Mouse (Mus musculus): ENCODE measurements around the gene Cyp2j5. TPM values are rescaled to one million over a fixed set of nuclear protein-coding genes. Genes with fewer than 3 reads are reported as not detected.
"Not testable (repeated sequence)": the region's sequence is repeated elsewhere in the genome, so short reads cannot be mapped to it uniquely, and the experiment has no call there.

Gene Cyp2j5
- not detected in 2 replicates for total RNA-seq (2017)

DNA sequence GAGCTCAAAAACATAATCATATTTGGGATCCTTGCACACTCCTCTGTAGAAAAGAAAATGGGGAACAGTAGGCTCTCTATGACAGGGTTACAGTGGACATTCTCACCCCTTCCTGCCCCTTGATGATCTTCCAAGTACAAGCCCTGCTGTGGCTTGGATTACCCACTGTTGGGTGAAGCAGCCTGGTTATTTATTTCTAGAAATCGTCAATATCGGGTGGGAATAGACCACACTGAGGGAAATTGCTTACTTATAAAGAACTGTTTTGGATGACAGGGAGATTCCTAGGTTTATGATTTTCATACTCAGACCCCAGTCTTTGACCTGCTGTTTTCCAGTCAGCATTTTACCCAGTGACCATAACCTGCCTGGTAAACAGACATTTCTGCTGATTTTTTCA is at the start of gene Cyp2j5:
Gene Cyp2j5 (minus strand): TSS at position 164 of the 400 bp plus-strand sequence.
- no peak for ATAC-seq (replicated peaks in 1 of 2; ENCODE audit: insufficient read depth in 1 of 2, low FRiP score in 2 of 2, low TSS enrichment in 1 of 2, low read depth in 1 of 2, poor library complexity in 2 of 2, severe bottlenecking in 2 of 2)

GRCm38 (mm10) chr4:96705281-96705951 is 41.5 kb upstream of the Cyp2j5 start:
- peak; percentile 65 to 71; a peak in 2 of 4 replicates for ATAC-seq (replicated peaks in 1 of 2; ENCODE audit: insufficient read depth in 1 of 2, low FRiP score in 2 of 2, low TSS enrichment in 1 of 2, low read depth in 1 of 2, poor library complexity in 2 of 2, severe bottlenecking in 2 of 2)

- no peak for ATAC-seq (replicated peaks in 1 of 2; ENCODE audit: insufficient read depth in 1 of 2, low FRiP score in 2 of 2, low TSS enrichment in 1 of 2, low read depth in 1 of 2, poor library complexity in 2 of 2, severe bottlenecking in 2 of 2)
Observed at GRCm38 (mm10) chr4:96698218-96698561, 34.2 kb upstream of the Cyp2j5 start.

DNA sequence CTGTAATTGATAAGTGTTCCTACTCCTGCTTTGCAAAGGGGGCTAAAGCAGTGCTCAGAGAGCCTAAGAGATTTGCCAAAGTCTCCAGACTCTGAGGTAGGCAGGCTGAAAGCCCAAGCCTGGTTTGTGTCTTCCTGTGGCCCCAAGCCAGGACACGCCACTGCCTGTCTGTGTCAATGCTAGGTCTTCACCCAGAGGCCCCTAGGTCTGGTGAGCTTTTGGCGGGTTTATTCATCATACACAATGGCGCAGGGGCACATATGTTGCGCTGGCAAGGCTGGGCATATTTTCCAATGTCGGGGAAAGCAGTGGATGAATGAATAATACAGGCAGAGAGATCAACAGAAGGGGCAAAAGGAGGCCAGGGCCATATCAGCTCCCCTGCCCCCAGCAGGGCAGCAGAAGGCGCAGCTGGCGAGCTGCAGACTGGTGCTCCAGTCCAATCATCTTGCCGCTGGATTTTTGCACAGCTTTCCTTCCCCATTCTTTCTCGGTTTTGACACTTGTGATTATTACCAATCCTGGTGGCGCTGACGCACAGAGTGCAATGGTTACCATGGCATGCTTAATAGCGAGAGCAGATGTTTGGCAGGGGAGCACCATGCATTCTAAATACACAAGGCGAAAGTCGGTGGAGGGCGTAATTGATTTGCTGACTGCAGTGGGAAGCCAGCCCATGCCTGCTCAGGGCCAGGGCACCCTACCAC is 33.7 kb upstream of the Cyp2j5 start:
- no peak for ATAC-seq (replicated peaks in 1 of 2; ENCODE audit: insufficient read depth in 1 of 2, low FRiP score in 2 of 2, low TSS enrichment in 1 of 2, low read depth in 1 of 2, poor library complexity in 2 of 2, severe bottlenecking in 2 of 2)

- ATAC-seq (replicated peaks in 1 of 2; ENCODE audit: insufficient read depth in 1 of 2, low FRiP score in 2 of 2, low TSS enrichment in 1 of 2, low read depth in 1 of 2, poor library complexity in 2 of 2, severe bottlenecking in 2 of 2): peak; percentile 88 to 92
Observed at GRCm38 (mm10) chr4:96696614-96697360, 32.8 kb upstream of the Cyp2j5 start.

- ATAC-seq (replicated peaks in 1 of 2; ENCODE audit: insufficient read depth in 1 of 2, low FRiP score in 2 of 2, low TSS enrichment in 1 of 2, low read depth in 1 of 2, poor library complexity in 2 of 2, severe bottlenecking in 2 of 2): no peak
Observed at GRCm38 (mm10) chr4:96687358-96687803, 23.4 kb upstream of the Cyp2j5 start.

- ATAC-seq (replicated peaks in 1 of 2; ENCODE audit: insufficient read depth in 1 of 2, low FRiP score in 2 of 2, low TSS enrichment in 1 of 2, low read depth in 1 of 2, poor library complexity in 2 of 2, severe bottlenecking in 2 of 2): no peak
Observed at GRCm38 (mm10) chr4:96683474-96683873, 19.5 kb upstream of the Cyp2j5 start.

- ATAC-seq (replicated peaks in 1 of 2; ENCODE audit: insufficient read depth in 1 of 2, low FRiP score in 2 of 2, low TSS enrichment in 1 of 2, low read depth in 1 of 2, poor library complexity in 2 of 2, severe bottlenecking in 2 of 2): no peak
Observed at GRCm38 (mm10) chr4:96680966-96681365, 17.0 kb upstream of the Cyp2j5 start.

DNA sequence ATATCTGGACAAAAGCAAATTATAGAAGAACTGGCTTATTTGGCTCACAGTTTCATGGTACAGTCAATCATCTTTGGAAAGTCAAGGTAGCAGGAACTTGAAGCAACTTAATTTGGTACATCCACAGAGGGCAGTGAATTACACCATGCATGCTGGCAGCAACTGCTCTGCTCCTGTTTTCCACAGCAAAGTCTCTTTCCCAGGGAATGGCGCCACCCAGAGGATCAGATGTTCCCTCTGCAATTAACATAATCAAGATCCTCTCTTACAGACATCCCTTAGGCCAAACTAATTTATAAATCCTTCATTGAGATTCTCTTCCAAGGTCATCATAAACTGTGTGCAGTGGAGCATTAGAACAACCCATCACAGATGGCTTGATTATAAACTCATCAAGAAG is 16.3 kb upstream of the Cyp2j5 start:
- peak; percentile 56 to 64; a peak in 3 of 4 replicates for ATAC-seq (replicated peaks in 1 of 2; ENCODE audit: insufficient read depth in 1 of 2, low FRiP score in 2 of 2, low TSS enrichment in 1 of 2, low read depth in 1 of 2, poor library complexity in 2 of 2, severe bottlenecking in 2 of 2)

DNA sequence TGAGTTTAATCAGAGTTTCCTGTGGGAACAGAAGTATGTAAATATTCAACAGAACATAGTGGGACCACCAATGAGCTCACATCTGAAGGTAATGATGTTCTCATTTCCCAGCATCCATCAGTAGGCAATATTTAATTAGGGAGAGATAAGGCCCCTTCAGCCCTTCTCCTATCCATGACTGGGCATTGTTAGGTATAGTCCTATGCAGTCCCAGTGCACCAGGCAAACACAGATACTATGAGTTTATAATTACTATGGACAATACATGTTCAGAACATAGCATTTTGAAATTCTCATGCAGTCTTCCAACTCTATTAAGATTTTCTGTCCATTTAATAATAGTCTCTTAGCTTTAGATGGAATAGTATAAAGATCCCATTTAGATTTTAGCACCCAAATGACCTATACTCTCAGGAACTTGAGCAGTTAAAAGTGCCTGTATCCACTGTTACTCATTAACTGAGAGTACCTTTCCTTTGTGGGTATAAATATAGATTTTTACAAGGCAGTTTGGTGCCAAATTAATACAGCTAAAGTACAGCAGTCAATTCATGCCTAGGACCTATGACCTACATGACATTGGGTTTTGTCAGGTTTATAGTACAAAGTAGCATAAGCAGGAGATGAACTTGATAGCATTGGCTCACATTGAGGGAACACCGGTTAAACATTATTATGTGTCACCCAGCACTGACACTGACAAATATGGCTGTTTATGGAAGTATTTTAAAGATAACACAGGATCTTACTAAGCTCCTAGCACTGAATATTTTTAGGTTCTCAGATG is 907 bp upstream of the Cyp2j5 start:
- ATAC-seq (replicated peaks in 1 of 2; ENCODE audit: insufficient read depth in 1 of 2, low FRiP score in 2 of 2, low TSS enrichment in 1 of 2, low read depth in 1 of 2, poor library complexity in 2 of 2, severe bottlenecking in 2 of 2): no peak

GRCm38 (mm10) chr4:96635455-96635854 is 28.5 kb downstream of the Cyp2j5 start:
- no peak for ATAC-seq (replicated peaks in 1 of 2; ENCODE audit: insufficient read depth in 1 of 2, low FRiP score in 2 of 2, low TSS enrichment in 1 of 2, low read depth in 1 of 2, poor library complexity in 2 of 2, severe bottlenecking in 2 of 2)

GRCm38 (mm10) chr4:96622474-96622873 is 41.5 kb downstream of the Cyp2j5 start:
- no peak for ATAC-seq (replicated peaks in 1 of 2; ENCODE audit: insufficient read depth in 1 of 2, low FRiP score in 2 of 2, low TSS enrichment in 1 of 2, low read depth in 1 of 2, poor library complexity in 2 of 2, severe bottlenecking in 2 of 2)

DNA sequence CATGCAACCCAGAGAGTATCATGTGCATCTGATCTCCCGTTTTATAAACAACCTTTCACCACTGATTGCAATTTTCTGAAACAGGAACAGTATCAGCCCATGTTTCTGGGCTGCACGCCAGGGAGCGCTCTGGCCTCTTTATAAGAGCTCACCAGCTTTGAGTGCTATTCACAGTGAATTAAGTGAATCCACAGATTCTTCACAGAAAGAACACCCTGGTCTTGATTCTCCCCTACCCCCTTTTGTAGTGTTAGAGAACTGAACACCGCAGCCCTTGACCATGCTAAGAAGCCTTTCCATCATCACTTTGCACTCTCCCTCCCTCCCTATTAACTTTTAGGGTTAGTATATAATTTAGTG is 72.2 kb downstream of the Cyp2j5 start:
- ATAC-seq (replicated peaks in 1 of 2; ENCODE audit: insufficient read depth in 1 of 2, low FRiP score in 2 of 2, low TSS enrichment in 1 of 2, low read depth in 1 of 2, poor library complexity in 2 of 2, severe bottlenecking in 2 of 2): peak; percentile 71 to 78

- ATAC-seq (replicated peaks in 1 of 2; ENCODE audit: insufficient read depth in 1 of 2, low FRiP score in 2 of 2, low TSS enrichment in 1 of 2, low read depth in 1 of 2, poor library complexity in 2 of 2, severe bottlenecking in 2 of 2): peak; percentile 93 to 96
Observed at GRCm38 (mm10) chr4:96590911-96591790, 72.8 kb downstream of the Cyp2j5 start, which contains the start of gene Cyp2j9. Cyp2j9 (minus strand) TSS chr4:96591578.

DNA sequence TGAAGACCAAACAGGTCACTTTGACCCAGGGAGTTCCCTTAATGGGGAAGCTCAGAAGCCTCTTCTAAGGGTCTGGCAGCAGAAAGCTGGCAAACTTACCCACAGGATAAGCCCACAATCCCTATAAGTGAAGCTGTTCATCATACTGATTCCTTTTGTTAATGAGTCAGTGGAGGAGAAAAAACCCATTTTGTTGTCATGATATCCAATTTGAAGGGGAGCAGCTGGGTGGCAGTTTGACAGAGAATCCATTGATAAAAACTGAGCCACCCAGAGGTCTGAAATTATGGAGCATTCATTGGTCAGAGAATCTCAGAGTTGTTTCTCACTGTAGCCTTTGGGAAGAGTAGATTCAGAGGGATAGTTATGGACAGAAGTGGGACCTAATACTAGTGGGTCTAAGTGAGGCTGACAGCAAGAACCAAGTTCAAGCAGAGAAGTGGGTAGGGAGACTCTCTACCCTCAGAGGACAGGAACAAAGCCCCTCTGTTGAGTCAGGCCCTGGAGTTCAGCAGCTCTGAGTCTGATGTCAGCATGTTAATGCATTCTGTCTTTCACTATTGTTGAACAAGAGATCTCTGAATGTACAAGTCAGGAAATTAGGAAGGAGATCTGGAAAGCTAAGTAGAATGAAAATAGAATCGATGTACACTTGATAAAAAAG is 82.4 kb downstream of the Cyp2j5 start:
- ATAC-seq (replicated peaks in 1 of 2; ENCODE audit: insufficient read depth in 1 of 2, low FRiP score in 2 of 2, low TSS enrichment in 1 of 2, low read depth in 1 of 2, poor library complexity in 2 of 2, severe bottlenecking in 2 of 2): no peak

GRCm38 (mm10) chr4:96580351-96580750 is 83.6 kb downstream of the Cyp2j5 start:
- ATAC-seq (replicated peaks in 1 of 2; ENCODE audit: insufficient read depth in 1 of 2, low FRiP score in 2 of 2, low TSS enrichment in 1 of 2, low read depth in 1 of 2, poor library complexity in 2 of 2, severe bottlenecking in 2 of 2): not testable (repeated sequence)

Data from hematopoietic stem cell, adult 5-6 weeks (primary cell).